Mouse (Mus musculus) C2C12 (cell line): ENCODE data around the gene Pbx4.

Experiments
- CEBPB ChIP-seq: IDR thresholded peaks from one replicate; pipeline ENCODE4 v1.6.1; 2011; ENCODE audit warnings: low read depth, mild to moderate bottlenecking, control low read depth, moderate library complexity
- CTCF ChIP-seq: IDR thresholded peaks from one replicate; pipeline ENCODE4 v1.5.1; 2011; ENCODE audit not compliant: control insufficient read depth, insufficient read depth, insufficient read length
- FOSL1 ChIP-seq: IDR thresholded peaks from one replicate; pipeline ENCODE4 v1.8.0; 2011; ENCODE audit warnings: mild to moderate bottlenecking, low read length; ENCODE audit not compliant: poor library complexity, insufficient read depth, severe bottlenecking
- MAX ChIP-seq: IDR thresholded peaks from one replicate; pipeline ENCODE4 v1.6.1; 2011; ENCODE audit warnings: mild to moderate bottlenecking, control low read depth
- MYOD1 ChIP-seq: IDR thresholded peaks from one replicate; pipeline ENCODE4 v1.6.1; 2011; ENCODE audit warnings: low read depth; ENCODE audit not compliant: control insufficient read depth, insufficient read length
- MYOG ChIP-seq: IDR thresholded peaks from one replicate; pipeline ENCODE4 v1.6.1; 2011; ENCODE audit not compliant: control insufficient read depth, insufficient read length; ENCODE audit errors: extremely low read depth
- USF1 ChIP-seq: IDR thresholded peaks from one replicate; pipeline ENCODE4 v1.6.1; 2011; ENCODE audit warnings: low read depth, mild to moderate bottlenecking, control low read depth, moderate library complexity

DNA sequence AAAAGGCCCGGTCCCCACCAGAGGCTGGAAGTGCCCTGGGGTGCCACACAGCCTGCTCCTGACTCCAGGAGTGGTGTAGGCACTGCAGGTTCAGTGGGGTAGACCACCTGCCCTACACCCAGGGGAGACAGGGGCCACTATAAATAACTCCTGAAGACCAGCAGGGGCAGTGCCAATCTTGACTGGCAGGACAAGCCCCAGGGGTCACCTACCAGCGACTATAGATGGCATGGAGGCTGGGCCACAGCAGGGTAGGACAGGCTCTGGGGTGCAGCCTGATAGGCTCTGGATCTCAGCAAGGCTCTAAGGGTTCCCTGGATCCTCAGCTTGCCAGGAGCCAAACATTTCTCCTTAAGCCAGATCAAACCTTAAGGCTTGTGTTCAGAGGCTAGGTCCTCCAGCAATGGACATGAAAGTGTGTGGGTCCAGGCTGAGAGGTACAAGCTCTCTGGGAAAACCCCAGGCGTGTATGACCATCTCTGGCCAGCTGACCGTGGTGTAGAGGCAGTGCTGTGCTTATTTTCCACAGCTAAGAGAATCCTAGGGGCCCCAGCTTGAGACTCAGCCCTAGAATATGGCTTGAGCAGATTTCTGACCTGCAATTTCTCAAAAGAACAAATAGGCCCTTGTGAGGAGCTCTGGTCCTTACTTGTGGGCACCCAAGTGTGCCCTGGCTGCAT, 63.6 kb downstream of the Pbx4 start:
- TF ChIP-seq CTCF (no peak), MAX (no peak), USF1 (no peak), MYOG (no peak), MYOD1 (no peak), FOSL1 (no peak), CEBPB (no peak)
